Mouse (Mus musculus) CD8-positive naive resting alpha-beta T cell, adult 2 months (primary cell): ENCODE data around the gene Chmp1a.
"Not testable (repeated sequence)": the region's sequence is repeated elsewhere in the genome, so short reads cannot be mapped to it uniquely, and the experiment has no call there.

Experiments used
- DNase-seq, 2 experiments: peaks; one replicate each; pipeline ENCODE4 v3.0.0; 2022; ENCODE audit warnings: low read depth in 2 of 2, low spot score in 2 of 2

Chmp1a gene

GRCm38 (mm10) chr8:123212321-123213117, at the start of gene Chmp1a, which contains the start of gene Spata33:
Chmp1a (minus strand) TSS chr8:123212763.
Spata33 (plus strand) TSS chr8:123212832.
- DNase-seq: peak; percentile 77 to 78

GRCm38 (mm10) chr8:123257593-123257992, 45.0 kb upstream of the Chmp1a start:
- not testable (repeated sequence) for DNase-seq

- no peak for DNase-seq
Measured at GRCm38 (mm10) chr8:123257114-123257513, 44.6 kb upstream of the Chmp1a start.

- DNase-seq: no peak
Measured at GRCm38 (mm10) chr8:123255170-123255569, 42.6 kb upstream of the Chmp1a start.

- peak; percentile 65 to 71 for DNase-seq
Measured at GRCm38 (mm10) chr8:123254099-123254885, 41.7 kb upstream of the Chmp1a start, which contains the start of the genes Zfp276 and Vps9d1. Zfp276 (plus strand) TSS chr8:123254195. Vps9d1 (minus strand) TSS chr8:123254348.

GRCm38 (mm10) chr8:123253451-123254098, 41.0 kb upstream of the Chmp1a start:
- no peak for DNase-seq

GRCm38 (mm10) chr8:123252925-123253324, 40.4 kb upstream of the Chmp1a start:
- DNase-seq: no peak

- DNase-seq: no peak
Measured at GRCm38 (mm10) chr8:123250940-123251339, 38.4 kb upstream of the Chmp1a start.

- no peak for DNase-seq
Measured at GRCm38 (mm10) chr8:123248596-123248995, 36.0 kb upstream of the Chmp1a start.

GRCm38 (mm10) chr8:123247748-123248147, 35.2 kb upstream of the Chmp1a start:
- no peak for DNase-seq

- DNase-seq: no peak
Measured at GRCm38 (mm10) chr8:123245543-123245942, 33.0 kb upstream of the Chmp1a start.

- DNase-seq: no peak
Measured at GRCm38 (mm10) chr8:123244382-123244781, 31.8 kb upstream of the Chmp1a start.

GRCm38 (mm10) chr8:123243053-123243452, 30.5 kb upstream of the Chmp1a start:
- no peak for DNase-seq

- DNase-seq: no peak
Measured at GRCm38 (mm10) chr8:123242107-123242923, 29.8 kb upstream of the Chmp1a start.

GRCm38 (mm10) chr8:123239398-123239797, 26.8 kb upstream of the Chmp1a start:
- no peak for DNase-seq

- DNase-seq: peak; percentile 84 to 94
Measured at GRCm38 (mm10) chr8:123235520-123236497, 23.2 kb upstream of the Chmp1a start, which contains the start of gene Spata2l. Spata2l (minus strand) TSS chr8:123236233.

GRCm38 (mm10) chr8:123234918-123235519, 22.5 kb upstream of the Chmp1a start:
- no peak for DNase-seq

GRCm38 (mm10) chr8:123233760-123234159, 21.2 kb upstream of the Chmp1a start:
- DNase-seq: no peak

GRCm38 (mm10) chr8:123233300-123233699, 20.7 kb upstream of the Chmp1a start:
- no peak for DNase-seq
